Mouse (Mus musculus): Measurements from ENCODE around the gene Nupl1. TPM values are rescaled to one million over a fixed set of nuclear protein-coding genes. Genes with fewer than 3 reads are reported as not detected.
A peak's percentile ranks its signal among the peaks of the same experiment; 100 is the strongest.

Nupl1 gene
- 0.07 TPM in 1 of 2 replicates, not detected in the other for polyA plus RNA-seq (2016; fragmentation: Nextera tagmentation; extraction: Ambion mirVana)

- H3K27ac ChIP-seq, result peak within 1 kb of the TSS; percentile 97
- no peaks in the 10 kb centered on the region for H3K27me3 ChIP-seq (ENCODE audit: insufficient read depth, poor library complexity, severe bottlenecking)
- under 1% methylated on average over 62 of the region's 62 CpGs for WGBS
- H3K4me3 ChIP-seq, result peak within 1 kb of the TSS; percentile 95
- H3K4me1 ChIP-seq, result peaks cover 10% of the 10 kb centered on the region
- DNase-seq (ENCODE audit: low spot score), result peak; percentile 99
- no peaks in the 10 kb centered on the region for H3K9me3 ChIP-seq
- H3K36me3 ChIP-seq, result peaks cover 3% of the 10 kb centered on the region
Observed at GRCm38 (mm10) chr14:60251281-60252003, at the start of gene Nupl1, which contains the start of gene Gm49336. Gene Nupl1 (minus strand): TSS chr14:60251431. Gene Gm49336 (minus strand): TSS chr14:60251507.

GRCm38 (mm10) chr14:60301024-60301423, 49.8 kb upstream of the Nupl1 start:
- no peak overlapping the region for H3K27ac ChIP-seq
- no peaks in the 10 kb centered on the region for H3K27me3 ChIP-seq (ENCODE audit: insufficient read depth, poor library complexity, severe bottlenecking)
- no peak for DNase-seq (ENCODE audit: low spot score)
- no peaks in the 10 kb centered on the region for H3K4me1 ChIP-seq
- no peaks in the 10 kb centered on the region for H3K9me3 ChIP-seq
- peaks cover 30% of the 10 kb centered on the region; the same call in 1 of the 2 replicates for H3K36me3 ChIP-seq
- H3K4me3 ChIP-seq, result no peak overlapping the region
- 88% methylated on average over 6 of the region's 6 CpGs for WGBS

GRCm38 (mm10) chr14:60300224-60300991, 49.2 kb upstream of the Nupl1 start:
- H3K9me3 ChIP-seq, result no peaks in the 10 kb centered on the region
- no peaks in the 10 kb centered on the region for H3K4me1 ChIP-seq
- no peak for DNase-seq (ENCODE audit: low spot score)
- H3K36me3 ChIP-seq, result peaks cover 30% of the 10 kb centered on the region; the same call in 1 of the 2 replicates
- no peak overlapping the region for H3K4me3 ChIP-seq
- 75% methylated on average over 14 of the region's 14 CpGs for WGBS
- H3K27me3 ChIP-seq (ENCODE audit: insufficient read depth, poor library complexity, severe bottlenecking), result no peaks in the 10 kb centered on the region
- no peak overlapping the region for H3K27ac ChIP-seq

- DNase-seq (ENCODE audit: low spot score), result no peak
- Histone ChIP-seq H3K4me3 (no peak overlapping the region), H3K27me3 (ENCODE audit: insufficient read depth, poor library complexity, severe bottlenecking) (no peaks in the 10 kb centered on the region), H3K4me1 (no peaks in the 10 kb centered on the region), H3K27ac (no peak overlapping the region), H3K36me3 (peaks cover 20% of the 10 kb centered on the region; the same call in 1 of the 2 replicates), H3K9me3 (no peaks in the 10 kb centered on the region)
- WGBS, result 83% methylated on average over 1 of the region's 1 CpGs
Observed at GRCm38 (mm10) chr14:60295531-60295930, 44.3 kb upstream of the Nupl1 start.

GRCm38 (mm10) chr14:60290363-60290762, 39.1 kb upstream of the Nupl1 start:
- Histone ChIP-seq H3K4me3 (no peak overlapping the region), H3K4me1 (no peaks in the 10 kb centered on the region), H3K27ac (no peak overlapping the region), H3K27me3 (ENCODE audit: insufficient read depth, poor library complexity, severe bottlenecking) (no peaks in the 10 kb centered on the region), H3K36me3 (peaks cover 24% of the 10 kb centered on the region; the same call in 1 of the 2 replicates), H3K9me3 (no peaks in the 10 kb centered on the region)
- DNase-seq (ENCODE audit: low spot score), result no peak
- 91% methylated on average over 4 of the region's 4 CpGs for WGBS

GRCm38 (mm10) chr14:60286194-60286863, 35.1 kb upstream of the Nupl1 start:
- WGBS, result 85% methylated on average over 7 of the region's 7 CpGs
- Histone ChIP-seq H3K4me1 (no peaks in the 10 kb centered on the region), H3K36me3 (peaks cover 26% of the 10 kb centered on the region), H3K9me3 (no peaks in the 10 kb centered on the region), H3K27me3 (ENCODE audit: insufficient read depth, poor library complexity, severe bottlenecking) (no peaks in the 10 kb centered on the region), H3K27ac (no peak overlapping the region), H3K4me3 (no peak overlapping the region)
- DNase-seq (ENCODE audit: low spot score), result no peak

- no peaks in the 10 kb centered on the region for H3K36me3 ChIP-seq
- H3K27me3 ChIP-seq (ENCODE audit: insufficient read depth, poor library complexity, severe bottlenecking), result no peaks in the 10 kb centered on the region
- H3K4me1 ChIP-seq, result no peaks in the 10 kb centered on the region
- DNase-seq (ENCODE audit: low spot score), result peak; percentile 10
- H3K4me3 ChIP-seq, result no peak overlapping the region
- no peaks in the 10 kb centered on the region for H3K9me3 ChIP-seq
- H3K27ac ChIP-seq, result no peak overlapping the region
- WGBS, result 91% methylated on average over 7 of the region's 7 CpGs
Observed at GRCm38 (mm10) chr14:60275301-60276276, 24.4 kb upstream of the Nupl1 start.

- H3K9me3 ChIP-seq, result no peaks in the 10 kb centered on the region
- no peak overlapping the region for H3K4me3 ChIP-seq
- 76% methylated on average over 6 of the region's 6 CpGs for WGBS
- no peak overlapping the region for H3K27ac ChIP-seq
- H3K36me3 ChIP-seq, result no peaks in the 10 kb centered on the region
- no peak for DNase-seq (ENCODE audit: low spot score)
- no peaks in the 10 kb centered on the region for H3K4me1 ChIP-seq
- H3K27me3 ChIP-seq (ENCODE audit: insufficient read depth, poor library complexity, severe bottlenecking), result no peaks in the 10 kb centered on the region
Observed at GRCm38 (mm10) chr14:60273346-60273745, 22.1 kb upstream of the Nupl1 start.

GRCm38 (mm10) chr14:60269333-60269732, 18.1 kb upstream of the Nupl1 start:
- 82% methylated on average over 6 of the region's 6 CpGs for WGBS
- H3K4me1 ChIP-seq, result peaks cover 9% of the 10 kb centered on the region; the same call in 1 of the 2 replicates

GRCm38 (mm10) chr14:60264990-60265876, 14.0 kb upstream of the Nupl1 start, which contains the start of gene Mtmr6:
Gene Mtmr6 (plus strand): TSS chr14:60265228.
- DNase-seq (ENCODE audit: low spot score), result peak; percentile 99
- peak within 1 kb of the TSS; percentile 93 for H3K27ac ChIP-seq
- no peaks in the 10 kb centered on the region for H3K27me3 ChIP-seq (ENCODE audit: insufficient read depth, poor library complexity, severe bottlenecking)
- no peaks in the 10 kb centered on the region for H3K9me3 ChIP-seq
- under 1% methylated on average over 51 of the region's 51 CpGs for WGBS
- H3K4me1 ChIP-seq, result peaks cover 16% of the 10 kb centered on the region; the same call in 1 of the 2 replicates
- H3K4me3 ChIP-seq, result peak within 1 kb of the TSS; percentile 87
- H3K36me3 ChIP-seq, result no peaks in the 10 kb centered on the region

More at GRCm38 (mm10) chr14:60269333-60269732, 18.1 kb upstream of the Nupl1 start:
- H3K36me3 ChIP-seq, result no peaks in the 10 kb centered on the region
- H3K27ac ChIP-seq, result no peak overlapping the region
- H3K27me3 ChIP-seq (ENCODE audit: insufficient read depth, poor library complexity, severe bottlenecking), result no peaks in the 10 kb centered on the region
- no peak overlapping the region for H3K4me3 ChIP-seq
- no peak for DNase-seq (ENCODE audit: low spot score)
- H3K9me3 ChIP-seq, result no peaks in the 10 kb centered on the region

- DNase-seq (ENCODE audit: low spot score), result no peak
- 44% methylated on average over 7 of the region's 7 CpGs for WGBS
- Histone ChIP-seq H3K36me3 (no peaks in the 10 kb centered on the region), H3K9me3 (no peaks in the 10 kb centered on the region), H3K4me1 (peaks cover 16% of the 10 kb centered on the region; the same call in 1 of the 2 replicates), H3K27me3 (ENCODE audit: insufficient read depth, poor library complexity, severe bottlenecking) (no peaks in the 10 kb centered on the region), H3K4me3 (no peak overlapping the region), H3K27ac (no peak overlapping the region)
Observed at GRCm38 (mm10) chr14:60262316-60262715, 11.1 kb upstream of the Nupl1 start.
